Mouse (Mus musculus) kidney, adult 2 months (tissue): ENCODE data around the gene 1700069L16Rik.

Experiments used
- CTCF ChIP-seq: fragments of 200-500 bp; conservative IDR thresholded peaks from 2 replicates; pipeline ENCODE4 v1.5.1; 2011; ENCODE audit warnings: low read depth, mild to moderate bottlenecking, control low read depth, low read length, moderate library complexity, mixed read lengths; ENCODE audit not compliant: insufficient read depth, insufficient read length
- POLR2A ChIP-seq: fragments of 200-500 bp; IDR thresholded peaks from one replicate; pipeline ENCODE4 v1.6.1; 2011; ENCODE audit warnings: low read depth, low read length, control low read depth

GRCm38 (mm10) chr5:113674851-113675250 is 49.7 kb downstream of the 1700069L16Rik start:
- no peak for TF ChIP-seq POLR2A
- TF ChIP-seq CTCF: no peak
